8 mouse cellular contexts compared by ENCODE assay signal in genomic region chr16:5351890-5352571, GRCm38 (mm10).
DNase-seq lines count a peak whose midpoint lies in the region; ATAC-seq and TF ChIP-seq lines count a peak whose summit lies in the region.

No protein-coding gene starts in this region.

- WGBS in hindbrain, embryonic 12.5 days = 2% methylated on average over 18 of the region's 18 CpGs
- WGBS in limb, embryonic 15.5 days = 4% methylated on average over 18 of the region's 18 CpGs

- H3K27me3 ChIP-seq in hindbrain, embryonic 12.5 days = peaks cover 6% of the 10 kb centered on the region; the same call in 1 of the 2 replicates
- no peaks in the 10 kb centered on the region for H3K27me3 ChIP-seq in limb, embryonic 15.5 days

- peak overlapping the region; percentile 29; the same call in 1 of the 2 replicates for H3K4me2 ChIP-seq in hindbrain, embryonic 12.5 days (replicated peaks)
- H3K4me2 ChIP-seq in limb, embryonic 15.5 days = peak overlapping the region; percentile 31

- H3K36me3 ChIP-seq in hindbrain, embryonic 12.5 days = no peaks in the 10 kb centered on the region
- H3K36me3 ChIP-seq in limb, embryonic 15.5 days = no peaks in the 10 kb centered on the region

- no peak for ATAC-seq in hindbrain, embryonic 12.5 days (ENCODE audit: low FRiP score)
- ATAC-seq in limb, embryonic 15.5 days (ENCODE audit: insufficient number of reproducible peaks, low FRiP score, low TSS enrichment, low read depth) = no peak
- peak; percentile 69 for ATAC-seq in monocyte, adult 5-6 weeks (replicated peaks; ENCODE audit: insufficient number of reproducible peaks, low FRiP score, low TSS enrichment, poor library complexity, severe bottlenecking)

- peak; percentile 20 for DNase-seq in adrenal gland, adult 2 months
- DNase-seq in adrenal gland, postnatal 25 days = no peak
- DNase-seq in brain, embryonic 14.5 days (ENCODE audit: low read depth) = peak; percentile 69
- DNase-seq in thymus, postnatal 25 days = peak; percentile 73
- DNase-seq in frontal cortex, adult 2 months (ENCODE audit: extremely low spot score in 1 of 2, low spot score in 1 of 2) = no peak

- no peak for TF ChIP-seq CTCF in brain, embryonic 14.5 days (IDR thresholded peaks at IDR 0.05; ENCODE audit: borderline replicate concordance, extremely low read depth, insufficient read depth, insufficient read length)

- H3K27ac ChIP-seq in hindbrain, embryonic 12.5 days = no peak overlapping the region
- no peak overlapping the region for H3K27ac ChIP-seq in limb, embryonic 15.5 days

- no peak overlapping the region for H3K9ac ChIP-seq in hindbrain, embryonic 12.5 days
- no peak overlapping the region for H3K9ac ChIP-seq in limb, embryonic 15.5 days

- H3K9me3 ChIP-seq in hindbrain, embryonic 12.5 days (replicated peaks) = 0 out of 2 replicates have a peak, but pooled peaks cover 2% of the 10 kb centered on the region
- H3K9me3 ChIP-seq in limb, embryonic 15.5 days = no peaks in the 10 kb centered on the region

- TF ChIP-seq POLR2A in brain, embryonic 14.5 days (IDR thresholded peaks at IDR 0.05; ENCODE audit: borderline replicate concordance, extremely low read depth, insufficient read depth, insufficient read length, poor library complexity, severe bottlenecking) = no peak

- H3K4me1 ChIP-seq in hindbrain, embryonic 12.5 days = peaks cover 4% of the 10 kb centered on the region; the same call in 1 of the 2 replicates
- H3K4me1 ChIP-seq in limb, embryonic 15.5 days = peaks cover 11% of the 10 kb centered on the region; the same call in 1 of the 2 replicates

- no peak overlapping the region for H3K4me3 ChIP-seq in hindbrain, embryonic 12.5 days
- 0 out of 2 replicates have a peak overlapping the region, but pooled peaks have one; percentile 0 for H3K4me3 ChIP-seq in limb, embryonic 15.5 days

Comparison
In these comparisons a context has a peak if more than half of its experiments do, and no peak if none do; other contexts are left out.
1. DNase-seq: peak in adrenal gland, adult 2 months (single experiment), brain, embryonic 14.5 days (single experiment) and thymus, postnatal 25 days (single experiment); none in adrenal gland, postnatal 25 days (single experiment) and frontal cortex, adult 2 months (0 of 2).